Mouse (Mus musculus) cortical plate, adult 2 months (tissue): Measurements from ENCODE around the gene Rpl18.

Experiments
- CTCF ChIP-seq: fragments of 200-500 bp; IDR thresholded peaks from 2 replicates; pipeline ENCODE4 v1.5.1; 2011; ENCODE audit warnings: mild to moderate bottlenecking, control low read depth, low read length; ENCODE audit not compliant: insufficient read depth; ENCODE audit errors: extremely low read depth
- POLR2A ChIP-seq: fragments of 200-500 bp; IDR thresholded peaks from 2 replicates; pipeline ENCODE4 v1.6.1; 2011; ENCODE audit warnings: mild to moderate bottlenecking, low read length, control low read depth; ENCODE audit not compliant: insufficient read depth; ENCODE audit errors: extremely low read depth

- TF ChIP-seq CTCF: no peak
- peak; percentile 91 for TF ChIP-seq POLR2A
Measured at GRCm38 (mm10) chr7:45700301-45701015, 14.8 kb upstream of the Rpl18 start.
